Mouse (Mus musculus): Measurements from ENCODE around the gene Abcg1. TPM values are rescaled to one million over a fixed set of nuclear protein-coding genes. Genes with fewer than 3 reads are reported as not detected.

The Abcg1 gene
- total RNA-seq, 2 experiments from 2014 or later: 10.0 to 16.6 TPM

DNA sequence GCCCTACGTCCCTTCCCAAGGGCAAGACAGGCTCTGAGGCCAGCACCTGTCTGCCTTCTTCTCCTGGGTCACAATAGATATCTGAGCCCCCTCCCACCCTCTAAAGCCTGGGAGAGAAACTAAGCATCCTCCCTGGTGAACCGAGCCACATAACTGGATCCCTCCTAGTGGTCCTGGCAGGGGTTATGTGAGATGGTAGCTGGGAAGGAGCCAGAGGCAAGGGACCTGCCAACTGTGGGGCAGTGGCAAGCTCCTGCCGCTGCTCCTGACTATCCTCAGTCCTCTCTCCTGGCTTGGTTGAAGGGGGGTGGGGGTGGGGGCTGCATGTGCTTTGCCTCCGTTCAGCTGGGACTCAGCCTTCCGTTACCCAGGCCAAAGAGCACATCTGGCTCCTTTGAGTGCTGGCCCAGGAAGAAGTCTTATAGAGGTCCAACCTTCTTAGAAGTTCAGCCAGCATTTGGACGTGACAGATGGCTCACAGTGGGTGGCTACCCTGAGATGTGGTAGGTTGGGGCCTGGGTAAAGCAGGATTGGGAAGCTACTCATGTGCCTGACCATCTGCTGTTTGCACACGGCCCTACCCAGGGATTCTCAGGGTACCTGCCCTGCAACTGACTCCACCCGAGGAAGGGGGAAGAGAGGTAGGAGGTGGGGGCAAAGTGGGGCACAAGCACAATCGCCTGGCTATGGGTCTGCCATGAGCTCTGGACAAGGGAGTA, 68.2 kb downstream of the Abcg1 start:
- no peak for DNase-seq (ENCODE audit: low spot score in 2 of 2)

DNA sequence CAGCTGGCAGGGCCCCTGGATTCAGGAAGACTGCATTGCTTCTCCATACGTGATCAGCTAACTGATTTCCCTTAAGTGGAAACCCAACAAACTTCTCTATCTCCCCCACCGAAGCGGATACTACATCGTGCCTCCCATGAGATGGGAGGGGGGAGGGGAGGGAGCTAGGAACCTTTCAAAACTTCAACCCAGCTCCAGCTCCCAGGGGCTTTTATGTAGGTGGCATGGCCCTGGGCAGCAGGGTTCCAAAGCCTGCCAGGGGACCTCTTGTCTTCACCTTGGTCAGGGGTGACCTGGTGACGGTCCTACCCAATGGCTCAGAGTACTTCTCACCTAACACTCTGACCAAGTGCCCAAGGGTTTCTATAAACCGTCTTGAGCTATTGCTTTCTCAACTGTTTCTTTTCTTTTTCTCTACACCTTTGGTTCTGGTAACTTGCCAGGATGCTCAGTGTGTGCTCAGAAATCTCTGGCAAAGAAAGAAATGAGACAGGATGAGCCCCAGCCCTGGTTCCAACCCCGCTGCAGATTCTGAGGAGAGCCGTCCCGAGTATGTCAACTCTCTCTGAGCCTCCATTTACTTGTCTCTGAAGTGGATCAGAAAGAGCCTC, 71.3 kb downstream of the Abcg1 start:
- no peak for DNase-seq (ENCODE audit: low spot score in 2 of 2)

DNA sequence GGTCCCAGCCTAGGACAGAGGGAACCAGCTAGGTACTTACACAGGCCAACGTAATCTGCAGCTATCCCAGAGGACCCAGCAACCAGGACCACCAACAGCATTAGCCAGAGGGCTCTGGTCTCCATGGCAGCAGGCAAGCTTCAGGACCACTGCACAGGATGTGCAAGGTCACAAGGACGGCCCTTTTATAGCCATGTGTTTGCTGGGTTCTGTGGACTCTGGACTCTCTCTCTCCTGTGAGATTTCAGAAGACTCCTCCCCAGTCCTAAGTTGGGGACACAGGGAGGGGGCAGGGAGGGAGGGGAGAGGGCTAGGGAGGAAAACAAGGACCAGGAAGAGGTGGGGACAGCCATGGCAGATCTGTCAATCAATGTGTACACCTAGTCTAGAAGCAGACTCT, 72.0 kb downstream of the Abcg1 start, which contains the start of gene Tff3:
Gene Tff3 (minus strand): TSS at position 195 of the 400 bp plus-strand sequence.
- no peak for DNase-seq (ENCODE audit: low spot score in 2 of 2)

DNA sequence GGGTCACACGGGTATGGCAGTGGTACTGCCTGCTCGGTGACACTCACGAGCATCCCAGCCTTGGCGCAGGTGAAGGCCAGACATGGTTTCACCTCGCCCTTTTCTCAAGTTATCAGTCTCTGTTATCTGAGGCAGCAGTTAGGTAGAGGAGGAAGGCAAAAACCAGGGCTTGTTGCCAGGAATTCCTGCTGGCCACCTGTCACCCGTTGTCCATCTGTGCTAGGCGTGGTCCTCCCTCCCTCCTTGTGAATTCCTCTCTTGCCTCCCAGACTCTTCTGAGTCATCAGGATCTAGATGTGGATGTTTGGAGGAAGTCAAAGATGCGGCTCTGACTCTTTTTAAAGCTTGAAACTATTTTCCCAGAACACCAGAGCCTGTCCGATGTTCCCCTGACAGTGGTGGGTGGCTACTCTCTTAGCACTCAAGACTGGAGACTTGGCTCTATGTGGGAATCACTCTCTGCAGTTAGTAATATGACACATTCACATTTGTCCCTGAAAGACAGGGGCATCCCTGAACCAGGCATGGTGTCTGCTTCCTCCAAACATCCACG, 73.9 kb downstream of the Abcg1 start:
- DNase-seq (ENCODE audit: low spot score in 2 of 2): no peak

DNA sequence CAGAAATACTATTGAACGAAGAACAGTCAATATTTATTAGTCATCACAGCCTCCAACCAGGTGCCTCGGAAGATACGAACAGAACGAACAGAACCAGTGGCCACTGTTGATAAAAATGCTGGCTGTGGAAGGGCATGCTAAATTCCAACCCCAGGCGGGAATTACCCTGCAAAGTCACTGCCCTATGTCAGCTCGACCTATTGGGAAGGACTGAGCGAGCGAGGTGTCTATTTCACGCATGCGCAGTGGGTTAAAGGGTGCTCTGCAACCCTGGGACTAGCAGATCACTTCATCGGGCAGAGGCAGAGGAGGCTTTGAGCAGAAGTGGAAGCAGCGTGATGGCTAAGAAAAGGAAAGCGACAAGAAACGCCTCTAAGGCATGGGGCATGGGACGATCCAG, 76.3 kb downstream of the Abcg1 start:
- DNase-seq (ENCODE audit: low spot score in 2 of 2): no peak

DNA sequence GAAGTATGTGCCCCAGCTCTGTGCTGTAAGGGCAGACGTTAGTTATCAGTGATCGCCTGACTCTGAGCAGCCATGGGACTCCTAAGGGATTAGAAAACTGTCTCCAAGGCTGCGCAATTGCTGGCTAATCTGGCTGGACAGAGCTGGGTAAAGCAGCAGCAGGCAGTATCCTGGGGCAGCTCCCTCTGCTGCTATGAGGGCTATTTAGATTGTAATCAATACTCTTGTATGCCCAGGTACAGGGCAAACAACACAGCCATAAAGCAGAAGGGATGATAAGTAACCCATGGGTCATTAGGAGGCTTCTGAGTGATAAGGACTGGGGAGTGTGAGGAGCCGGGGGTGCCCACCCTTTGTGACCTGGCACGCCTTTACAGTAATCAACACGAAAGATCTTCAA, 77.4 kb downstream of the Abcg1 start:
- DNase-seq (ENCODE audit: low spot score in 2 of 2): no peak

DNA sequence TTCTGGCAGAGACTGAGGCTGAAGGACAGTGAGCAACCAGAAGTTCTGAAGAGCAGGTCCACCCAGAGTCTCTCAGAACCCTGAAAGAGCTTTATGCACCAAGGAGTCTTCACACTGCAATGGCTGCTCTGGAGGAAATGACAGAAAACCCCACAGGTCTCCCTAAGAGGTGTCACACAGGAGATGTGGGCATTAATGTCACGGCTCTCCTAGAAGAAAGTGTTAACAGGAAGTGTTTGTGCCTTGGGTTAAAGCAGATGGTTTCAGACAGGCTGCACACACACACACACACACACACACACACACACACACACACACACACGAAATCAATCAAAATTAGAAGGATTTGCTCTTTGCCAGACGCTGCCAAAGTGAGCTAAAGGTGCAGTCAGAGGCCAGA, 78.8 kb downstream of the Abcg1 start:
- DNase-seq (ENCODE audit: low spot score in 2 of 2): no peak

DNA sequence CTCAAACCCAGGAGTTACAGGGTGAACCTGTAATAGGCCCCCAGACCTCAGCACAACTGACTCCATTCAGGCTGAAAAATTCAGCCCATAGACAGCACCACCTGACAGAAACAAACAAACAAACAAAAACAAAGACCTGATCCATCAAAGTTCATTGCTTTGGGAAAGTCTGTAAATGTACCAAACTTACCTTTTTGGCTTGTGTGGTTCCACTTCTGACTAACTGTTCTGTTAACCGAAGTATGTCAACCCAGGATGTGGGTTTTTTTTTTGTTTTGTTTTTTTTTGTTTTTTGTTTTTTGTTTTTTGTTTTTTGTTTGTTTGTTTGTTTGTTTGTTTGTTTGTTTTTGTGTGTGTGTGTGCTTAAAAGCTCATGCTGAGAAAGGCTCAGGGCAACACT, 79.3 kb downstream of the Abcg1 start:
- DNase-seq (ENCODE audit: low spot score in 2 of 2): no peak

DNA sequence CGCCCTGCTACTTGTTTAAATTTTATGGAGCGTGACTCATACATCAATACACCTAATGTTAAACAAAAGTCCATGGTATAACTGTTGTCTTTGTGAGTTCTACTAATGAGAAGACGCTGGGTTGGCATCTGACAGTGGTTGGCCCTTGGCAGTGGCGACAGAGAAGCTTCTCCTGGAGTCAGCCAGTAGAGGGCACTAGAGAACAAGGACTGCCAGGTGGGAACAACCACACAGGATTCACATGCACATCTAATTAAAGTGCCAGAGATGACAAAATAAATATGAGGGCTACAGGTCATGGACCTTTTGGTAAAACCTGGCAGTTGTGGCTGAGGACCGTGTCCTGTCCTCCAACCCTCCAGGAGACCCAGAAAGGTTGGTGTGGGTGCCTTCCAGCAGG, 80.9 kb downstream of the Abcg1 start:
- peak; percentile 44 to 49 for DNase-seq (ENCODE audit: low spot score in 2 of 2)

DNA sequence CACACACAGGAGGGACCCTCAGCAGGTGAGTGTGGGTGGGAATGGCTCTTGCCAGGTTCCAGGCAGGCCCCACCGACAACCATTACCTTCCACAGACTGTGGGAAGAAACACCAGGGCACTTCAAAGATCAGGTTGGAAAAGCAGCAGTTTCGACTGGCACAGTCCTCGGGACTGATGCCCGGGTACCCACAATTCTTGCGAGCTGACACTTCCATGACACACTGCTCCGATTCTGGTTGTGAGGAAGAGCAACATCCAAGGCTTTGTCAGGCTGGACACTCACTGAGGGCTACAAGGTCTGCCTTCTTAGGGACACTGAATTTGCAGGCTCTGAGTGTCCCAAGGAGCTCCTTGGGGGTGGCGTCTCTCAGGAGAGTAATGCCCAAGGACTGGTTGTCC, 84.6 kb downstream of the Abcg1 start:
- peak in 1 of 2 experiments; percentile 12 for DNase-seq (ENCODE audit: low spot score in 2 of 2)

DNA sequence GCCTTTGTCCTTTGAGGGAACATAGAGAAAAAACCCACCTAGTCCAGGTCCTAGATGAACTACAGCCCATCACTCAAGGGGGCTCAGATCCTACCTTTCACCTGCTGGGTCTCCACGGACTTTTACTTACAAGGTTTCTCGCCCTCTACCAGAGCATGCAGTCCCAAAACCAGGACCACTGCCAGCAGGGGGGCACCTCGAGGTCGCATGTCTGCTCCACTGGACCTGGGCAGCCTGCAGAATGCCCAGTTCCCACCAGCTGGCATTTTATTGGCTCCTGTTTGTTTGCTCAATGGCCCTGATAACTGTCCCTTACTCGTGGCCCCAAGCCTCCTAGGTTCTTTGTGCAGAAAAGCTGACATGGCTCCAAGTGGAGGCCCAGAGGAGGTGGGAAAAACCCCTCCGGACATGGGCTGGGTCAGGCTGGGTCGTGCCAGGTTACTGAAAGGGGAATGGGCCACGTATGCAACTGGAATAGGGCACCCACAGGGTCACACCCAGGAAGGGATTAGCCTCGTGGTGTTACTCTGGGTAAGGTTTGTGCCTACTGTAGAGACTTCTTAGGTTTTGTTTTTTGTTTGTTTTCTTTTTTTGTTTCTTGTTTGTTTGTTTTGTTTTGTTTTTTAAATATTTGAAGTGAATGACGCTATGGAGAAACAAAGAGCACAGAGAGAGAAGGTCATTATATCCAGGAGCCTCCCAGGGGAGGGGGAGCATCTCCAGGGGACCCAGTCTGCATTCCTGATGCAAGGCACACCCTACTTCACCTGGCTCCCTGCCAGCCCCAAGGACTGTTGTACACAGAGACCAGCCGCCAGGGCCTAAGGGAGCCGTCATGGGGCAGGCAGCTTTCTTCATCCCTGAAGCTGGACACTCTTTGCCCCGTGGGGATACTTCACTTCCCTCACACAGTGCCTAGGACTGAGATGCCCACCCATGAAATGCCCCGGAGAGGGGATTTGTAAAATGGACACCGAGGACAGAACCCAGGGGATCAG, 86.9 kb downstream of the Abcg1 start, which contains the start of gene Tff2:
Gene Tff2 (minus strand): TSS at position 243 of the 998 bp plus-strand sequence.
- no peak for DNase-seq (ENCODE audit: low spot score in 2 of 2)

DNA sequence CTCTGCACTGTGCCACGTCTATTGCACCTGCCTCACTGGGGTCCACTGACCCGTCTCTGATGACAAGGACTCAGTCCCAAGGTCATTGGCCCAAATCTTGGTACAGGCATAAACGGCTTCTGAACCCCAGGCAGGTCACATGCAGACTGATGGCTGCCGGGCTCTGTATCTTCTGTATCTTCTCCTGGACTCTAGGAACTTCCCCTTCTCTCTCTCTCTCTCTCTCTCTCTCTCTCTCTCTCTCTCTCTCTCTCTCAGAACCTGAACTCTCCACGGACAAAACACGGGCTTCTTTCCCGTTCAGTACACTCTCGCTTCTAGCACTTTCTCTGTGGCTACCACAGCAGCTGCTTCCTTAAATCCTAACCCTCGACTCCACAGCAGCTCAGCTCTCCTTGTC, 88.5 kb downstream of the Abcg1 start:
- no peak for DNase-seq (ENCODE audit: low spot score in 2 of 2)

DNA sequence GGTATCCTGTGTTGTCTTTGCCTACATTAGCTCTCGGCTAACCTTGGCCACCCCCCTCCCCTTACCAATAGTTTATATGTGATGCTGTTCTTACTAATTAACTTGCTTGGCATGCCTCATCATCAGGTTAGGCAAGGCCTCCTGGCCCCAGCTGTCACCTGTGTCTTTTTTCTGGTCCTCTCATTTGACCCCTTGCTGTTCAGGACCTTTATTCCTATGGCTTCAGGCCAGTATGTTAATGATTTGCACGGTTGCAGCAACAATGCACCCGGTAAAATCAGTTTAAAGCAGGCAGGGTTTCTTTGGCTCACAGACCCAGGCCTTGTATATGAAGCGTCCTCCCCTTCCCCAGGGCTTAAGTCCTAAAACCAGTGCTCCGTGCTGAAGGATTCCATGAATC, 95.0 kb downstream of the Abcg1 start:
- DNase-seq (ENCODE audit: low spot score in 2 of 2): no peak

DNA sequence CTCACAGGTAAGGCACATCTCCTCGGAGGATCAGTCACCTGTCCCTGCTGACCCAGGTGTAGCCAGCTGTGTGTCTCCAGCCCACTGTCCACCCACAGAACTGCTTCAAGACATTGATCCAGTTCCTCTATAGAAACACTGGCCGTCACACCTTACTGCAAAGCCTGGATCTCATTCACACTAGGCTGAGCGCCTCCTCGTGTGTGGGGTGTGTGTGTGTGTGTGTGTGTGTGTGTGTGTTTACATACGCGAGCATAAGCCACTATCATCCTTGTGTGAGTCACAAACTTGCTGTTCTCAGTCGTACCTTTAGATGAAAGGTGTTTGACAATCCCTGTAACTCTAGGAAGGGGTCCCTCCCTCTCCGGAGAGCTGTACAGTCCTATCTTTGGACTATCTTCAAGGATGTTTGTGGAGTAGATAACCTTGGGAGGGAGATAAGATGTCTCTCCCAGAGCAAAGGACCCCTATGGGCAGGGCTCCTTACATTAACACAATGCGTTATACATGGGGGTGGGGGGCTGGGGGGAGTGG, 95.6 kb downstream of the Abcg1 start:
- no peak for DNase-seq (ENCODE audit: low spot score in 2 of 2)

DNA sequence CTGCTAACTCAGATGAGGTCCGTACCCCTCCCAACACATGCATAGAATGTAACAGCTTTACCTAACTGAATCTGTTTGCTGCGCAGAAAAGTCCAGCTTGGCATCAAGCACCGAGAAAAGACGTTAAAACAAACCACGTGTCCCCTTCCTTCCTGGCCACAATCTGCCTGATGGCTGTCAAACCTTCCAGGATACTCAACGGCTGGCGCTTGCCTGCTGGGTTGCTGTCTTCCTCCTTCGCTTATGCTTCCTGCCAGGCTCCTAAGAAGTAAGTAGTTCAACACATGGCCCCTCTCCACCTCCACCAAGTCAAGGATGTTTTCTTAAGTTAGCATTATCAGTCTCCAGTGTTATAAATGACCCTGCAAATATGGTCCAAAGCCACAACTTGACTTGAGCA, 96.3 kb downstream of the Abcg1 start:
- DNase-seq (ENCODE audit: low spot score in 2 of 2): no peak

DNA sequence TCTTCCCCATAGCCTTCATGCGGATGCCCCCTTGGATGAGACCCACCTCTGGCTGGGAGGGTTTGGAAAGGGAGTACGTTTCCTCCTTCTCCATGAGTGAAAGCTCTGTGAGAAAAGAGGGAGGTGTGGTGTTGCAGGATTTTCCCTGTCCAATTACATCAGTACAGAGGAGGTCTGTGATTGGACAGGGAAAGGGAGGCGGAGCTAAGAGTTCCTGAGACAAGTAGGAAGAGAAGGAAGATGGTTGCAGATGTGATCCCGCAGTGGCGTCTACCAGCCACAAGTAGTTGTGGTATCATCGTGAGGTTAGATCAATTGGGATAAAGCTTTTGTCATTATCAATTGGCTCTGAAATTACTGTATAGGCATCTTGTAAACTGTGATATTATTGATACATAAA, 100.4 kb downstream of the Abcg1 start:
- DNase-seq (ENCODE audit: low spot score in 2 of 2): no peak

DNA sequence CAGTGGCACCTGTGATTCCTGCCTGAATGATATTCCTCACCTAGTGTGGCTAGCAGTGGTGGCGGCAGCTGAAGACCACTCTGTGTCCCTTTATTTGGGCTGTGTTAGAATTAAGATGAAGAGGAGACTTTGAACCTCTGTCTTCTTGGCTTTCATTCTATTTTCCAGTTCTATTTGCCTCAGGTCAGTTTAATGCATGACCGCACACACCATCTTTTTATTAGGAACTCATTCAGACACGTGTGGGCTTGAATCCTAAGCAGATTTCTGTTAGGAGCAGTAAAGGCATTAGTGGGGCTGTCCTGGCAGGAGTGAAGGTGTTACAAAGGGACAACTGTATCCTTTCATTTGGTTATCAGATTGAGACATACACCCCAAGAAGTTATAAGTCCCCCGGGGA, 102.8 kb downstream of the Abcg1 start:
- DNase-seq (ENCODE audit: low spot score in 2 of 2): no peak

DNA sequence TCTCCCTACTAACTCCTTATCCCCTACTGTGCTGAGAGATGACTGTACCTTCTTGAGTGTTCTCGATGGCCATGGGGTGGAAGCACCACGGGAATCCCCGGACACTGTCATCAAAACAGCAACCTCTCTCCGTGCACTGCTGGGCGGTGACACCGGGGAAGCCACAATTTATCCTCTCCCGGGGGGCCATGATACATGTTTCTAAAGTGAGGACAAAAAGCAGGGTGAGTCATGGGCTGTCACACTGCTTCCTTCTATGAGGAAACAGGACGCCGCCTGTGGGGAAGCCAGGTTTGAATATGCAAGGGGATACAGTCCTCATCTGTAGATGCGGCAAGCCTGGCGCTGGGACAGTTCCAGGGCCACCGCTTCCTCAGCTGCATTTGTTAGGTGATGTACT, 105.1 kb downstream of the Abcg1 start:
- no peak for DNase-seq (ENCODE audit: low spot score in 2 of 2)

DNA sequence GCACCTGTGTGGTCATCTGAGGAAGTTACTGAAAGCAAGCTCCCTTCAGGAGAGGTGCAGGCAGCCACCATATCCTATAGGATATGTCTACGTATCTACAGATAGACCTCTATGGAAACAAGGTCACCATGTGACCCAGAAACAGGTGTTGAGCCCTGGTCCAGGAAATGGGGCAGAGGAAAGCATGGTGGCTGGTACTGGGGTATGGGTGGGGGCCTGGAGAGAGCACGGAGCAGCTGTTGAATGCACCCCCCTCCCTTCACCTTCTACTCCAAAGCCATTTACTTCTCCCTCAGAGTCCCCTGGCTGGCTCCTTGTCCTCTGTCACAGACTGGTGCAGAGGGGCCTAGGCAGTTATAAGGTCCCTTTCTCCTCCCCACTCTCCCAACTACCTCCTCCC, 106.3 kb downstream of the Abcg1 start:
- no peak for DNase-seq (ENCODE audit: low spot score in 2 of 2)

DNA sequence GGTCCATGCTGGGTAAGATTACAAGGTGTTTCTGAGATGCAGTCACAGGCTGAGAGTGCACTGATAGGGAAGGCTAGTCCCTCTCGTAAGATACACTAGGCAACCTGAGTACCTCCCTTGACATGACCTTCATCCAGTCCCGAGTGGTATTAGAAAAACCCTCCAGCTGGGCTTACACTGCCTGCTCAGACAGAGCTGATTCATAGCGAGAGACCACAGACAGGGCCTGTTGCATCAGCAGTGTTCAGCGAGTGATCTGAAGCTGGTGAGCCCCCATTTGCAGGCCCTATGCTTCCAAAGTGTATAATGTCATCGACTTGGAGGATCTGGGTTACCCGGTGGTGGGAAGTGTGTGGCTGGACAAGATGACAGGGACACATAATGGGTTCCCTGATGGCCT, 107.7 kb downstream of the Abcg1 start, which contains the start of gene Tff1:
Gene Tff1 (minus strand): TSS at position 151 of the 400 bp plus-strand sequence.
- no peak for DNase-seq (ENCODE audit: low spot score in 2 of 2)
